Mouse (Mus musculus) embryonic facial prominence, embryonic 12.5 days (tissue): ENCODE measurements around the gene Rdm1. TPM values are rescaled to one million over a fixed set of nuclear protein-coding genes. Genes with fewer than 3 reads are reported as not detected.
"Not testable (repeated sequence)": the region's sequence is repeated elsewhere in the genome, so short reads cannot be mapped to it uniquely, and the experiment has no call there.

Source experiments
- ATAC-seq: fragments of 200-750 bp; cut with Nextera tagmentation; 2 replicates; pipeline ENCODE4 v1.8.0; 2017; ENCODE audit not compliant: insufficient number of reproducible peaks, insufficient read depth, low FRiP score, low TSS enrichment
- H3K27ac ChIP-seq: fragments of 300-500 bp; sonication (generic); 2 replicates; pipeline ENCODE4 v1.5.1; 2016; ENCODE audit warnings: mild to moderate bottlenecking
- H3K27me3 ChIP-seq: fragments of 300-500 bp; sonication (generic); 2 replicates; pipeline ENCODE4 v1.6.1; 2016; ENCODE audit warnings: mild to moderate bottlenecking, moderate library complexity
- H3K36me3 ChIP-seq: fragments of 300-500 bp; sonication (generic); 2 replicates; pipeline ENCODE4 v1.6.1; 2016; ENCODE audit warnings: mild to moderate bottlenecking
- H3K4me1 ChIP-seq: fragments of 300-500 bp; sonication (generic); 2 replicates; pipeline ENCODE4 v1.6.1; 2016
- H3K4me2 ChIP-seq: fragments of 300-500 bp; sonication (generic); replicated peaks from 2 replicates; pipeline ENCODE4 v1.6.1; 2016; ENCODE audit warnings: mild to moderate bottlenecking, moderate library complexity
- H3K4me3 ChIP-seq: fragments of 300-500 bp; sonication (generic); 2 replicates; pipeline ENCODE4 v1.5.1; 2016; ENCODE audit warnings: mild to moderate bottlenecking
- H3K9ac ChIP-seq: fragments of 300-500 bp; sonication (generic); 2 replicates; pipeline ENCODE4 v1.6.1; 2016; ENCODE audit warnings: mild to moderate bottlenecking, moderate library complexity
- H3K9me3 ChIP-seq: fragments of 300-500 bp; sonication (generic); 2 replicates; pipeline ENCODE4 v1.6.1; 2016; ENCODE audit warnings: mild to moderate bottlenecking, moderate library complexity
- WGBS: fragments of 180-500 bp; shearing (Covaris S2); methylation state at CpG from one replicate; pipeline ENCODE4 v1.1.7; 2016; 5-methylcytosine and 5-hydroxymethylcytosine counted together
- polyA plus RNA-seq: library from polyadenylated mRNA; unstranded; fragments of >200 nt; fragmentation: Nextera tagmentation; extraction: Ambion mirVana; gene quantifications from 2 replicates; pipeline ENCODE4 v1.2.1, GENCODE M21; 2016

Gene Rdm1
- polyA plus RNA-seq, 1 experiment from 2014 or later: 44.1 TPM

GRCm38 (mm10) chr11:101645043-101645410, 18.0 kb downstream of the Rdm1 start:
- not testable (repeated sequence) for H3K27me3 ChIP-seq, H3K9me3 ChIP-seq, H3K27ac ChIP-seq, H3K9ac ChIP-seq, H3K4me1 ChIP-seq, ATAC-seq, H3K4me3 ChIP-seq, H3K4me2 ChIP-seq, H3K36me3 ChIP-seq
- WGBS: 1% methylated on average over 4 of the region's 4 CpGs

GRCm38 (mm10) chr11:101645411-101646282, 18.7 kb downstream of the Rdm1 start:
- peak; percentile 86 for ATAC-seq
- H3K4me2 ChIP-seq: peak overlapping the region; percentile 40
- H3K27me3 ChIP-seq, H3K36me3 ChIP-seq, H3K9me3 ChIP-seq, H3K4me1 ChIP-seq: not testable (repeated sequence)
- peak overlapping the region; percentile 40 for H3K9ac ChIP-seq
- under 1% methylated on average over 43 of the region's 56 CpGs for WGBS
- peak overlapping the region; percentile 92 for H3K27ac ChIP-seq
- peak overlapping the region; percentile 23 for H3K4me3 ChIP-seq

GRCm38 (mm10) chr11:101646283-101646794, 19.3 kb downstream of the Rdm1 start:
- not testable (repeated sequence) for ATAC-seq, H3K27me3 ChIP-seq, H3K4me1 ChIP-seq, H3K36me3 ChIP-seq, H3K9me3 ChIP-seq
- H3K4me2 ChIP-seq: peak overlapping the region; percentile 40
- H3K9ac ChIP-seq: peak overlapping the region; percentile 40
- H3K4me3 ChIP-seq: peak overlapping the region; percentile 23
- WGBS: 12% methylated on average over 16 of the region's 16 CpGs
- H3K27ac ChIP-seq: peak overlapping the region; percentile 92

- not testable (repeated sequence) for ATAC-seq, H3K9me3 ChIP-seq
- 94% methylated on average over 10 of the region's 10 CpGs for WGBS
These were observed 20.1 kb downstream of the Rdm1 start for GRCm38 (mm10) chr11:101647093-101647492.

GRCm38 (mm10) chr11:101656356-101656755, 29.4 kb downstream of the Rdm1 start:
- H3K27me3 ChIP-seq: peaks cover 5% of the 10 kb centered on the region; the same call in 1 of the 2 replicates
- H3K4me2 ChIP-seq: no peak overlapping the region
- no peak overlapping the region for H3K9ac ChIP-seq
- H3K27ac ChIP-seq: no peak overlapping the region
- H3K4me3 ChIP-seq: no peak overlapping the region
- no peaks in the 10 kb centered on the region for H3K9me3 ChIP-seq
- ATAC-seq: no peak
- no peaks in the 10 kb centered on the region for H3K36me3 ChIP-seq
- H3K4me1 ChIP-seq: 0 out of 2 replicates have a peak, but pooled peaks cover 4% of the 10 kb centered on the region
- WGBS: 83% methylated on average over 4 of the region's 4 CpGs

More at GRCm38 (mm10) chr11:101647093-101647492, 20.1 kb downstream of the Rdm1 start:
- H3K4me1 ChIP-seq, H3K27ac ChIP-seq, H3K27me3 ChIP-seq, H3K4me3 ChIP-seq, H3K4me2 ChIP-seq, H3K36me3 ChIP-seq: not testable (repeated sequence)
- H3K9ac ChIP-seq: 0 out of 2 replicates have a peak overlapping the region, but pooled peaks have one; percentile 40

GRCm38 (mm10) chr11:101657528-101657885, 30.5 kb downstream of the Rdm1 start:
- no peaks in the 10 kb centered on the region for H3K36me3 ChIP-seq
- no peaks in the 10 kb centered on the region for H3K9me3 ChIP-seq
- peak; percentile 22; the same call in 1 of the 2 replicates for ATAC-seq
- peak overlapping the region; percentile 5 for H3K4me3 ChIP-seq
- WGBS: 3% methylated on average over 3 of the region's 3 CpGs
- peak overlapping the region; percentile 39 for H3K4me2 ChIP-seq
- H3K4me1 ChIP-seq: 0 out of 2 replicates have a peak, but pooled peaks cover 4% of the 10 kb centered on the region
- peaks cover 5% of the 10 kb centered on the region; the same call in 1 of the 2 replicates for H3K27me3 ChIP-seq
- 0 out of 2 replicates have a peak overlapping the region, but pooled peaks have one; percentile 42 for H3K9ac ChIP-seq
- peak overlapping the region; percentile 91 for H3K27ac ChIP-seq

- H3K9ac ChIP-seq: peak overlapping the region; percentile 42; the same call in 1 of the 2 replicates
- H3K9me3 ChIP-seq, H3K27me3 ChIP-seq, H3K4me1 ChIP-seq, H3K36me3 ChIP-seq: not testable (repeated sequence)
- H3K4me2 ChIP-seq: peak overlapping the region; percentile 39
- WGBS: under 1% methylated on average over 38 of the region's 40 CpGs
- H3K4me3 ChIP-seq: peak overlapping the region; percentile 5
- H3K27ac ChIP-seq: peak overlapping the region; percentile 91
- ATAC-seq: peak; percentile 94
These were observed 31.1 kb downstream of the Rdm1 start for GRCm38 (mm10) chr11:101657886-101658750.

GRCm38 (mm10) chr11:101658751-101659558, 32.0 kb downstream of the Rdm1 start:
- no peak for ATAC-seq
- peak overlapping the region; percentile 80 for H3K27ac ChIP-seq

GRCm38 (mm10) chr11:101661191-101661590, 34.2 kb downstream of the Rdm1 start:
- no peaks in the 10 kb centered on the region for H3K36me3 ChIP-seq
- no peaks in the 10 kb centered on the region for H3K9me3 ChIP-seq
- 80% methylated on average over 7 of the region's 7 CpGs for WGBS
- no peak overlapping the region for H3K4me3 ChIP-seq
- no peak for ATAC-seq
- no peak overlapping the region for H3K27ac ChIP-seq
- no peak overlapping the region for H3K9ac ChIP-seq
- H3K27me3 ChIP-seq: no peaks in the 10 kb centered on the region
- 0 out of 2 replicates have a peak, but pooled peaks cover 4% of the 10 kb centered on the region for H3K4me1 ChIP-seq
- no peak overlapping the region for H3K4me2 ChIP-seq

More at GRCm38 (mm10) chr11:101658751-101659558, 32.0 kb downstream of the Rdm1 start:
- Histone ChIP-seq H3K4me2 (no peak overlapping the region), H3K27me3 (no peaks in the 10 kb centered on the region), H3K4me1 (0 out of 2 replicates have a peak, but pooled peaks cover 4% of the 10 kb centered on the region), H3K9ac (no peak overlapping the region), H3K9me3 (no peaks in the 10 kb centered on the region), H3K36me3 (no peaks in the 10 kb centered on the region), H3K4me3 (no peak overlapping the region)
- WGBS: 33% methylated on average over 10 of the region's 10 CpGs

- H3K27ac ChIP-seq: no peak overlapping the region
- WGBS: 65% methylated on average over 5 of the region's 5 CpGs
These were observed 34.8 kb downstream of the Rdm1 start for GRCm38 (mm10) chr11:101661786-101662185.

More at GRCm38 (mm10) chr11:101661786-101662185, 34.8 kb downstream of the Rdm1 start:
- Histone ChIP-seq H3K4me3 (no peak overlapping the region), H3K9ac (no peak overlapping the region), H3K4me1 (0 out of 2 replicates have a peak, but pooled peaks cover 4% of the 10 kb centered on the region), H3K9me3 (no peaks in the 10 kb centered on the region), H3K4me2 (no peak overlapping the region), H3K27me3 (no peaks in the 10 kb centered on the region), H3K36me3 (no peaks in the 10 kb centered on the region)
- ATAC-seq: no peak
